Mouse (Mus musculus) cerebellum, adult 9-11 months (tissue): Measurements from ENCODE around the gene Lix1l.

Experiments used
- DNase-seq: peaks from one replicate; pipeline ENCODE4 v3.0.0; 2022

Gene Lix1l

DNA sequence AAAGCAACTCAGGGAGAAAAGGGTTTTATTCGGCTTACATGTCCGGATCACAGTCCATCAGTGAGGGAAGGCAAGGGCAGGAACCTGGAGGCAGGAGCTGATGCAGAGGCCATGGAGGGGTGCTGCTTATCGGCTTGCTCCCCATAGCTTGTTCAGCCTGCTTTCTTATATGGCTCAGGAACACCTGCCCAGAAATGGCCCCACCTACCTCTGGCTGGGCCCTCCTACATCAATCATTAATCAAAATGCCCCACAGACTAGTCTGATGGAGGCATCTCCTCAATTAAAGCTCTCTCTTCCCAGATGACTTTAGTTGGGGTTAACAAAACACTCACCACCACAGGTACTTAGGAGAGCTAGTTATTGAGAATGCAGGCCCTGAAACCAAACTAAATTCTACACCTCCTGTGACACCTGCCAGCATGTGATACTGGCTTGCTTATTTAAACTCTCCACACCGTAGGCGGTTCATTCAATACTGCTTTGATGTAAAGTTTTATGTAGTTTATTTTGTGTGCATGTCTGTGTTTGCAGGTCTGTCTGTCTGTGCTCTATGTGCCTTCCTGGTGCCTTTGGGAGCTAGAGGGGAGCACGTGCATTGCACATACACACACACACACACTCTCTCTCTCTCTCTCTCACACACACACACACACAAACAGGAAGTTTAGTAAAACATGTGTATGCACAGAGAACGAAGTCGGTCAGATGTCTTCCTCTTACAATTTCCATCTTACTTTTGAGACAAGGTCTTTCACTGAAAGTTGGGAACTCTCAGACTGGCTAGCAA, 34.1 kb upstream of the Lix1l start:
- no peak for DNase-seq

DNA sequence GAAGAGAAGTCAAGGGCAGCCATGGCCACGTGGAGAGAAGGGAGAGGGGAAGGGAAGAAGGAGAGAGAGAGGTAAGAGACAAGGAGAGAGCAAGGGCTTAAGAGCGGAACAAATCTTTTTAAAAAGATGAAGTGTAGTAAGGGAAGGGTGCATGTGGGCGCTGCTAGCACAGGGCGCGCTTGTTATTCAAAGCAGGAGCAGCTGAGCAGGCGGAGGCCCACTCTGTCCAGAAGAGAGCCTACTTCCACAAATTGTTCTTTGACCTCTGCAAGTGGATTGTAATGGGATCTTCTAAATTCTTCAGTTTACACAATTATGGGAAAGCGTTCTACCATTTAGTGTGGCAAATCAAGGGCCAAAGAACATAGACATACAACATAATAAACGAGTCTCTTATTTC, 32.3 kb upstream of the Lix1l start:
- DNase-seq = no peak

- DNase-seq = no peak
Measured at GRCm38 (mm10) chr3:96569506-96569905, 31.4 kb upstream of the Lix1l start.

DNA sequence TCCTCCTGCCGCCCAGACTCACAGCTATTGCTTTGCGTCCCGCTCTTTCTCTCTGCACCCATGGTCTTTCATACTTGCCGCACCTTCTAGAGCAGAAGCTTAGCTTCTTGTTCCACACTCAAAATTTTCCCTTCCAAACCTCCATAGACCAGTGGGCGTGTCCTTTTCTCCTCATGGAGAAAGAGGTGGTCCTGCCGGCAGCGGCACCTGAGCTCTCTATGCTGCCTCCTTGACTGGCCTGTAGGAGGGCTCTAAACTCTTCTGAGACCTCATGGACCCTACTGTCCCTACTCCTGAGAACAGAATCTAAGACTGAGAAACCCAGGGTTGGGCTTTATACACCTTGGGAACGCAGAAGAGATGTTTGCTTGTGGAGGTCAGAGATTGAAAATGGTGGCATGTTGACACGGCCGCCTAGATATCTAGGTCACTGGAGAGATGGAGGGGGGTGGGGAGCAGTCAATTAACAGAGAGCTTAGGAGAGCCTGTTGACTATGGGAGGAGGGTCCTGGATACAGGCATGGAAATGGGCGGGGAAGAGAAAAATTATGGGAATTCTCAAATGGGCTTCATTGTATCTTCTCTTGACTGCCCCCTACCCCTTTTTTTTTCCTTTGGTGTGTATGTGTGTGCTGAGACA, 30.9 kb upstream of the Lix1l start:
- no peak for DNase-seq

DNA sequence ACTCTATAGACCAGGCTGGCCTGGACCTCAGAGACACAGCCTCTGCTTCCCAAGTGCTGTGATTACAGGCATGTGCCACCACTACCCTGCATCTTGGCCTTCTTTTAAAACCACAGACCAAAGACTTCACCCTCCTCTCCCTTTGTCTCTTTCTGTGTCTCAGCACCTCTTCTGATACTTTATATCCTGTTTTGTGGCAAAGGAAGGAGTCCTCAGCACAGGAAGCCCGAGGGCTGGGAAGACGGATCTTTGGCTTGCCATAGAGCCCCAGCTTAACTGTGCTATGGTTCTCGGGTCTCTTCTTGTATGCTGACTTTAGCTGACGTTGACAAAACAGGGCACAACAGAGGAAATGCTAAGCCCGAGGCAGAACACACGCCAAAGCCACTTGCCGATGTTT, 30.3 kb upstream of the Lix1l start:
- DNase-seq = no peak

DNA sequence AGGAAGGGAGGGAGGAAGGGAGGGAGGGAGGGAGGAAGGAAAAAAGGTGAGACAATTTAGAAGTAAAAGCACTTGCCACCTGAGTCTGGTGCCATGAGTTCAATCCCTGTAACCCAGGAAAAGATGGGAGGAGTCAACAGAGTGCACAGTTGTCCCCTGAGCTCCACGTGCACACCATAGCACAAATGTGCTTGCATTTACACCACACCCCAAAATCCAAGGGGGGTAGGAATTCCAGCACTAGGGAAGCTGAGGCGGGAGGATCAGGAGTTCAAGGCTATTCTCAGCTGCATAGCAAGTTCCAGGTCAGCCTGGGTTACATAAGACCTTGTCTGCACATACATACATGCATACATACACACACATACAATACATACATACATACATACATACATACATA, 29.6 kb upstream of the Lix1l start:
- DNase-seq = no peak

DNA sequence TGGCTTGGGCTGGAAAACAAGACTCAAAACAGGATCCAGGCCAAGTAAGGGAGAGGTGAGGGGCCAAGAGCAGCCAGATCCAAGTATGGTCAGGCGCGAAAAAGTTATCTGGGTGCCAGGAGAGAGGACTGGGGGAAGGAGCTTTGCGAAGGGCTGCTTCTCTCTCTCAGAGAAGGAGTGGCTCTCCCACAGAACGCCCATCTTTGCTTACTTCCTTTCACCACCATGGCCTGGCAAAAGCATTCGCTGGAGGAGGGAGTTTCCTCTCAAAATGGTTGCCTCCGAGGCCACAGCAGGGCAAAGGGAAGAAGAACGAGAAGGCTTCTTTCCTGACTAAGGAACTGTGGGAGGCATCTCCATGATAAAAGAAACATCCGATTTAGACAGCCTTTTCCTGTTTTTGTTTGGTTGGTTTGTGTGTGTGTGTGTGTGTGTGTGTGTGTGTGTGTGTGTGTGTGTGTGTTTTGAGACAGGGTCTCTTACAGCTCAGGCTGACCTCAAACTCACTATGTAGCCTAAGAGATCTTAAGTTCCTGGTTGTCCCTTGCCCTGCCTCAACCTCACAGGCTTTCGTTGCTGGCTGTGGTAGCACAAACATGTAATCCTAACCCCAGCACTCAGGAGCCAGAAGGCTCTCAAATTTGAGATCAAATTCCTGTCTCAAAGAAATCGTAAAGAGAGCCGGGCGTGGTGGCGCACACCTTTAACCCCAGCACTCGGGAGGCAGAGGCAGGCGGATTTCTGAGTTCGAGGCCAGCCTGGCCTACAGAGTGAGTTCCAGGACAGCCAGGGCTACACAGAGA, 28.9 kb upstream of the Lix1l start:
- DNase-seq = no peak

- no peak for DNase-seq
Measured at GRCm38 (mm10) chr3:96573611-96574511, 27.1 kb upstream of the Lix1l start.

- no peak for DNase-seq
Measured at GRCm38 (mm10) chr3:96575272-96575984, 25.5 kb upstream of the Lix1l start.

DNA sequence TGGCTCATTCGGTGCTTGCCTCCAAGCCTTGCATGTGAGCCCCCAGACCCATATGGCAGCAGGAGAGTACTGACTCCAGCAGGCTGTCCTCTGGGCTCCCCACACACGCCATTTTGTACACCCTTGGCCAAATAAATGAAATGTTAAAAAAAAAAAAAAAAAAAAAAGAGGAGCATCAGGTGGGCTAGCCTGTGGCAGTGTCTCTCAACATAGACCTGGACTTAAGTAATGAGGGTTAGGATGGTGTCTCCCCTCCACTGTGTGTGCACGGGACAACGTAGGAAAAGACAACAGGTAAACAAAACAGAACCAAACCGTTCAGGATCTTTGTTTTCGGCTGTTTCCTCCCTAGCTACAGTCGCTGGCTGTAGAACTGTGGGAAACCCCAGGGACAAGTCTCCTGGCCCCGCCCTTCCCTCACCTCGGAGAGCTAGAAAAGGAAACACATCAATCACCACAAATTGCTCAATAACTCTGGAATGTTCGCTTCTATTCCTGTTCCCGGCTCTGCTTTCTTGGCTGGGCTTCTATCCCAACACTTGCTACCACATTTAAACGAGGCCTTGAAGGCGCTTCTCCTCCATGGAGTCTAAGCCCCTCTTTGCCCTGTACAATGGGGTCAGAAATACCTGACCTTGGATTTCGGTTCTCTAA, 24.8 kb upstream of the Lix1l start:
- DNase-seq = no peak

DNA sequence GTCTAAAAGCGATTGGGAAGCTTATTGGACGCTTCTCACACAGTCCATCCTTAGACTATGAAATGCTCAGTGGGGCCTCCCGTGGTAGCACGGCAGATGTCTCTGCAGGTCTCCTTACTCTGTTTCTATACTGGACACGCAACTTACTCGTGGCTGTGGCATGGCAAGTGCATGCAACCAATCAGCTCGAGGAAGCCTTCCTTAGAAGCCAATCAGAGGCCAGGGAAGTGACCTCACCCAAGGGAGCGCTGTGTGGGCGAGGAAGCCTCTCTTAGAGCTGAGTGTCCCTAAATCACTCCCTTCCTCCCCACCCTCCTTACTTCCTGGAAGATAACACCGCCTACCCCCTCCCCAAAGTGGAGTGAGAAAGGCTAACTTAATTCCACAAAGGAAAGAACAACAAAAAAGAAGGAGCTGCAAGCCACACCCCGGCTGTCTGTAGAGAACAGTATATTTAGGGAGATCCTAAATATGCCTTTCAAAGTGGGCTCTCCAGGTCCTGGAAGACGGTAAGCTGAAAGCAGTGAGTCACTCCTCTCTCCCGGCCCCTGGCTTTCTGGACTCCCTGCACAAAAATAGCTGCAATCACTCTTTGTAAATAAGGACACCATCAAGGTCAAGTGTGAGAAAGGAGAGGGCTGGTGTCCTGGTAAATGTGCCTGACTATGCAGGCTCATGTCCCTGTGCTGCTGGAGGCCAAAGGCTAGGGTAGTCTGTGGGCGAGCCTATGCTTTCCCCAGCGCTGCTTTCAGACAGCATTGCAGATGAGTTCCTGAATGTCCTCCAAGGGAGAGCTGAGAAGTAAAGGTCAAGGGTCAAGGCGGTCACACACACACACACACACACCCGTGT, 24.0 kb upstream of the Lix1l start, which contains the start of gene Gm16253:
Gene Gm16253, plus strand, starts transcription at position 295 of the 852 bp plus-strand sequence.
- DNase-seq = peak; percentile 88

DNA sequence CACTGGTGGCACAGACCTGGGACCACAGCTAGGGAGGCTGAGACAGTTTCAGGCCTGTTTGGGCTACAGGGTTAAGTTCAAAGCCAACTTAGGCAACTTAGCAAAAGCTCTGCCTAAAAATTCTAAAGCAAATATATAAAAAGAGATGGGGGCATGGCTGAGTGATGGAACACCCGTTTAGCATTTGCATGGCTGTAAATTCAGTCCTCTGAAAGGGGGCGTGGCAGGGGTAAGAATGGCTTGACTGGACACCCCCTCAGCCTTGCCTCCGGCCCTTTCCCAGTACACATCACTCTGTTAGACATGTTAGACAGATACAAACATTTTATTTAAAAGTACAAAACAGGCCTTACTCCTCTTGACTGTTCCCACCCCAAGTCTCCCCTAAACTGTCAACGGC, 23.4 kb upstream of the Lix1l start:
- no peak for DNase-seq

DNA sequence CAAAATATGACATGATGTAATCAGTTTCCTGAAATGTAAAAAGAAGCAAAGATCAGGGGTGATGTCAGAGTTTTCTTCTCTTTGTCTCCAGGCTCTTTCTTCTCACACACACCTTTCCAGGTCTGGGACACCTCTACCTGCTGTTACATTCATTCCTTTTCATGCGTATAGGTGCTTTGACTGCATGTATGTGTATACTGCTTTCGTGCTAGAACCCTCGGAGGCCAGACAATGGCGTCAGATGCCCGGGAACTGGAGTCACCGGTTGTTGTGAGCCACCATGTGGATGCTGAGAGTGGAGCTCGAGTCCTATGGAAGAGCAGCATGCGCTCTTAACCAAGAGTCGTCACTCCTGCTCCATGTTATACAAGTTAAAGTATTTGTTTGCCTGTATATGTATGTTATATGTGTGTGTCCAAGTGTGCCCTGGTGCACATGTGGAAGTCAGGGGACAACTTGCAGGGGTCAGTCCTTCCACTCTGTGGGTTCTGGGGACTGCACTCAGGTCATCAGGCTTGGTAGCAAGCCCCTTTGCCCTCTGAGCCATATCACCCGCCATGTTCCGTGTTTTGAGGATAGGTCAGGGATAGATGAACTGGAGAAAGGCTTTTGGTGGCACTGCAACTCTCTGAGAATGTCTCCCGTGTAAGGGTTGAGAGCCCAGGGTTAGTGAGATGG, 22.2 kb upstream of the Lix1l start:
- no peak for DNase-seq

GRCm38 (mm10) chr3:96579239-96579750, 21.7 kb upstream of the Lix1l start:
- DNase-seq = no peak

DNA sequence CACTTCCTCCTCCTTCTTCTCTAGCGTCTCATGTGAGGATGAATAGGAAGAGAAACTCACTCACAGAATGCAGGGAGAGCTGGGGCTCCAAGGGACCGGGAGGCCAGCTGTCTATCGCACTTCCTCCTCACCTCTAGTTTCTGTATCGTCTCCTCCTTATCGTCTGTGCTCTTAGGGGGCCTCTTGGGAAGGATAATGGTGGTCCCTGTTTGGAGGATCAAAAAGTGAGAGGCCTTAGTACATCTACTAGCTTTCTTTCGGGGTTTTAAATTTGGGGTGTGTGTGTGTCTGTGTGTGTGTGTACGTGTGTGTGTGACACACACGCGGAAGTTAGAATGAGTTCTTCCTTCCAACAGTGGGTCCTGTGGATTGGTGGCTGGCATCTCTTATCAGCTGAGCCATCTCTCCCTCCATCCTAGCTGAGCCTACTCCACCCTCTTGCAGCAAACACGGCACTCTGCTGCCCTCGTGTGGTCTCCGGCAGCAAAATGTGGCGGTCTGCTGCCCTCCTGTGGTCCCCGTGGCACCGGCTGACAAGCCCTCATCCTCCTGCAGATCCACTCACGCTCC, 21.0 kb upstream of the Lix1l start:
- DNase-seq = peak; percentile 92

GRCm38 (mm10) chr3:96581141-96581540, 19.8 kb upstream of the Lix1l start:
- DNase-seq = no peak

- DNase-seq = no peak
Measured at GRCm38 (mm10) chr3:96581771-96582515, 19.0 kb upstream of the Lix1l start.

DNA sequence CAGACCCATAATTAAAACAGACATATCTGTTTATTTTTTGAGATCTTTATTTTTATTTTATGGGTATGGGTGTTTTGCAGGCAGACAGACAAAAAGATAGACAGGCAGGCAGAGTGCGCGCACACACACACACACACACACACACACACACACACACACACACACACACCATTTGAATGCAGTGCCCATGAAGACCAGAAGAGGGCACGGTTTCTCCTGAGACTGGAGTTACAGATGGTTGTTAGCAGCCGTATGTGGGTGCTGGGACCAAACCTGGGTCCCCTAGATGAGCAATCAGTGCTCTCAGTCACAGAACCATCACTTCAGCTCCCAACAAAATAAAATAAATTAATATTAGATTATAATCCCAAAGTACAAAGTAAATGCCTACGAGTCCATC, 17.6 kb upstream of the Lix1l start:
- no peak for DNase-seq
